Mouse (Mus musculus) gastrocnemius, postnatal 36 days (tissue): ENCODE measurements around the gene Rita1. TPM values are rescaled to one million over a fixed set of nuclear protein-coding genes. Genes with fewer than 3 reads are reported as not detected.

Experiments
- DNase-seq, 2 experiments: peaks; one replicate each; pipeline ENCODE4 v3.0.0; 2022
- intact Hi-C: fragments of 180-260 bp; cut with DNase I; formaldehyde crosslinking; loops from one replicate; pipeline ENCODE4 v1.15.1; 2025
- total RNA-seq, 2 experiments: library from RNA; stranded (reverse); gene quantifications; 2 replicates each; pipeline ENCODE4 v1.2.3; 2021

Gene Rita1
- total RNA-seq, 2 experiments from 2014 or later = 5.6 to 6.8 TPM

DNA sequence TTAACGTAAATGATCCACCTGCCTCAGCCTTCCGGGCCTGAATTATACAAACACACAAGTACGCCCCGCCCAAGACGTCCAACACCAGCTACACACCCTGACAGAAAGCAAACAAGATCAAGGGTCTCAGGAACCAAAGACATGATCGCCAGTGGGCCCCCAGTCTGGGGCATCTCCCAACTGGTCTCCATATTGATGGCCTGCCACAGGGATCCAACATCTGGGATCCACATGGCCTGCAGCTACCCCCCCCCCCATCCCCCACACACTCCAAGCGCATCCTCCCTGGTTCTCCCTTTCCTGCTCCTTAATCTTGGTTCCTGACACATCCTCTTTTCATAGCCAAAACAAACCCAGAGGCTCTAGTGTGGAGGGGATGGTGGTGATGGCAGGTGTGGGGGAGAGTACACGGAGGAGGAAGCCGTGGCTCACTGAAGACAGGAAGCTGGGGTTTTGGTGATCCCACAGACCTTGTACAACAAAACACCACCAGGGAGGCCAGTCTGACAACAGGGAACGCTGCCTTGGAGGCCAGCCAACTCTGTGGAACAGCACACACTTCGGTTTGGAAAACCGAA lies 33.8 kb downstream of the Rita1 start:
- intact Hi-C loops = no loop called here
- DNase-seq = no peak

- no peak for DNase-seq
- intact Hi-C loops = no loop called here
These were observed 34.4 kb downstream of the Rita1 start for GRCm38 (mm10) chr5:120577935-120578441.

DNA sequence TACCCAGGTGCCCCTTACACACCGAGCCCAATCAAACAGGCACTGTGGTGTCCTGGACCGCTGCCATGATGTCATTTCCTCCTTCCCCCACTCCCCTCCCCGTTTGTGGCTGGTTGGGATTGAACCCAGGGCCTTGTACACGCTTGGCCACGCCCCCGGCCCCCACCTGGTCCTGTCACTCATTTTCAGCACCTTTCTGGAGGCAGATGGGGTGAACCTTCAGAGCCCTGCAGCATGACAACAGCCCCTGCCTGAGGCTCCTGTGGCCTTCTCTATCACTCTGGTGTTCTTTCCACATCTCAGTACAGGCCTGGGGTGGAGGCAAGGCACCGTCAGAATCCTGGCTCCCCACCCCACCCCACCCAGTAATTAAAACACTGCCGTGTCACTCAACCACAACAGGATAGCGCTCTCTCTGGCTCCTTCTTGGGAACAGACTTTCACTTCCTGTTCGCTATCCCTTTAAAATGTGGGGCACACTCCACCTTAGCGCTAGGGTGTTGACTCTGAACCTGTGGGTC lies 35.5 kb downstream of the Rita1 start:
- no peak for DNase-seq
- intact Hi-C loops = no loop called here

- intact Hi-C loops = no loop called here
- no peak for DNase-seq
These were observed 37.8 kb downstream of the Rita1 start for GRCm38 (mm10) chr5:120574469-120575063.

- DNase-seq = no peak
- intact Hi-C loops = no loop called here
These were observed 41.2 kb downstream of the Rita1 start for GRCm38 (mm10) chr5:120571056-120571740.

DNA sequence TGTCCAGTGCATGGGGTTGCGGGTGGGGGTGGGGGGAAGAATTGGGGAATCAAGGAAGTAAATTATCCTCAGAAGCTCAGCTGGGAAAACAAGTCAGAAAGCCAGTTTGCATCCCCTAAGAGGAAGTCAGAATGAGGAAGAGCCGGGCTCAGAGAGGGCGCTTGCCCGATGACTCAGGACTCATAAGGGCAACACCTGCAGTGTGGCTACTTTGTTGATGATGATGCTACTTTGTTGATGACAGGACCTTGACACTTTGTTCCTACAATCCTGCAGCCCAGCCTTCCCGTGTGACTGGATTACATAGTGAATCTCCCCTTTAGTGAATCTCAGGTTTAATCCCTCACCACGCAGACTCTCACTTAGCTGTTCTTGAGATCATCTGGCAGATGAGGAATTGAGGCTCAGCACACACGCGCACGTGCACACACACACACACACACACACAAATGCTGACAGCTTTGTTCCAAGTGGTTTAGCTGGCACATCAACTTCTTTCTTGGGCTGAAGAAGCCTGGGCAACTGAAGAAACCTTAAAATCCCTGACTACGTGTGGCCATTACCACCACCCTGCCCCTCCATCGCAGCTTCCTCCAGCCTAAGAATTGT lies 42.0 kb downstream of the Rita1 start:
- intact Hi-C loops = no loop called here
- DNase-seq = no peak

DNA sequence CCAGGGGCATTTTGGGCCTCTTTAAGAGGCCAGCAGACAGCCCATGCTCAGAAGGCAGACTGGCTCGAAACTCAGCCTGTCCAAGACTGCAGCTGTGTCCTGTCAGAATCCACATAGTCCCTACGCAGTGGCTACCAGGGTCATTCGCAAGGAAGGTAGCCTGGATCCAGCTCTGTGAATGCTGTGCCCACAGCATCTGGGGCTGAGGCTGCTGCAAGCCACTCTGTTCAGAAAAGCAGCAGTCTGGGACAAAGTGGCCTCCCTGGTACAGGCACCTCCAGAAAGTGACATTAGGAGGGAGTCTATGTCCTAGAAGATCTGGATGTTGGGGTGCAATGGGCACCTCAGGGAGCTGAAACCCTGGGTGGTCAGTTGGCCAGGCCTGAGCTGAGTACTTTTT lies 42.6 kb downstream of the Rita1 start:
- intact Hi-C loops = no loop called here
- no peak for DNase-seq

DNA sequence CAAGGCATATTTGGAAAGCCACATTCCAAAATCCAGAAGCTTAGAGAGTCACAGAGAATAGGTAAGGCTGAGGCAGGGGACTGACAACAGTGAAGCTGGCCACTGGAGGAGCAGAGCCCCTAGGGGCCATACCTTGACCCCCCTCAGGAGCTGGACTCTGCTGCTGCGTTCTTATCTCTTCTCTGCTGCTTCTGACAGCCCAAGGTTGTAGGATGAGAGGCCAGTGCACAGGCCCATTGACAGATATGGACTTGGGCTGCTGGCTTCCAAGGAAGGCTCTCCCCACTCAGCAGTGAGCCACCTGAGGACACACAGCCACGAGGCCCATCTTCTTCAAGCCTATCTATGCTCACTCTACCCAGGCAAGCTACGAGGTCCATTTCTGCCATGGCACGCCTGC lies 43.4 kb downstream of the Rita1 start:
- intact Hi-C loops = no loop called here
- DNase-seq = no peak

DNA sequence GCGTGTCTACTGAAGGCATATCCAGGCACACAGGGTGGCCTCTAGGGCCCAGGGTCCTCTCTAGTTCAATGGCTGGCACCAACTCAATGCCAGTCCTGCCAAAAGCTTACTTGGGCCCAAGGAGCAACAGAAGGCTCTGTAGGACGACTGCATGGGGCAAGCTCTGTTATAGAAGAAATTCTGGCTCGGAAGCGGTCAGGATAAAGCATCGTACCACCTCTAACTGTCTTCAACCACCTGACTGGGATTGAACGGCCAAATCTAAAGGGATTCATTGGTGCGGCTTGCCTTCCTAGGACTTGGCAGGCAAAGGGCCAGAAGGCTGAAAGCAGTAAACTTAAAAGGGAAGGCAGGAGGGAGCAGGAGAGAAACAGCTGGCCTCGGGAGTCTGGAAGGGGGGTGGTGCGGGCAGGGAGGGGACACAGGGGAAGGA lies 44.0 kb downstream of the Rita1 start:
- no peak for DNase-seq
- intact Hi-C loops = no loop called here

GRCm38 (mm10) chr5:120567761-120568211 lies 44.6 kb downstream of the Rita1 start:
- intact Hi-C loops = no loop called here
- no peak for DNase-seq

- DNase-seq = peak; percentile 66 to 76
- intact Hi-C loops = no loop called here
These were observed 45.1 kb downstream of the Rita1 start for GRCm38 (mm10) chr5:120567253-120567701.

GRCm38 (mm10) chr5:120566681-120567252 lies 45.6 kb downstream of the Rita1 start:
- intact Hi-C loops = no loop called here

DNA sequence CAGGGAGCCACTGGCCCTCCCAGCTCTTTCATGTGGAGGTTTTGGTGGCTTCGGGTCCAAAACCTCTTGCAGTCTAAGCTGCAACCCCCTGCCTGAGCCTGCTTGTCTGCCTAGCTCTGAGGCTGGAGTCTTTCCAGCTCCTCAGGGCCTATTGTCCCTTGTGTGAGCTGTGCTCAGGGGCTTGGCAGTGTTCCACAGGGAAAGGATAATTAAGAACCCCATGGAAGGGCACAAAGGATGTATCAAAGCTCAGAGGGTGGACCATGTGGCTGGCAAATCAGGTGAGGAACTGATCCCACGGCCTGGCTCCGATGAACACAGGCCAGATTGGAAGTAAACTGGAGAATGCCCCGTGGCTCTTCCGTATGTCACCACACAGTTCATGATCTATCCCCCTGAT lies 46.3 kb downstream of the Rita1 start:
- intact Hi-C loops = no loop called here
- peak in 1 of 2 experiments; percentile 18 for DNase-seq

More at GRCm38 (mm10) chr5:120566681-120567252, 45.6 kb downstream of the Rita1 start:
- DNase-seq = peak in 1 of 2 experiments; percentile 35

- peak in 1 of 2 experiments; percentile 14 for DNase-seq
- intact Hi-C loops = no loop called here
These were observed 47.1 kb downstream of the Rita1 start for GRCm38 (mm10) chr5:120565171-120565905.

DNA sequence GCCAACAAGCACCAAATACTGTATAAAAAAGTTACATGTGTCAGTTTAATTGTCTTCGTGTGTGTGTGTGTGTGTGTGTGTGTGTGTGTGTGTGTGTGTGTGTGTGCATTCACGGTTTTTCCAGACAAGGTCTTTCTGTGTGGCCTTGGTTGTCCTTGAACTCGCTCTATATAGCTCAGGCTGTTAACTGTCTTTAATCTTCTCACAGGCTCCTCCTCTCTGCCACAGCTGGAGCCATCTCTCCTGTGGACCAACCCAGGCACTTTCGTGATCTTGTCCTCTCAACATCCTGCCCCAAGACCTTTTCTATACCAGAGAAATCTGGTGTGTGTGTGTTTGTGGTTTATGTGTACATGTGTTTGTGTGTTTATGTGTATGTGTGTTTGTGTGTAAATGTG lies 48.5 kb downstream of the Rita1 start:
- intact Hi-C loops = no loop called here
- no peak for DNase-seq

DNA sequence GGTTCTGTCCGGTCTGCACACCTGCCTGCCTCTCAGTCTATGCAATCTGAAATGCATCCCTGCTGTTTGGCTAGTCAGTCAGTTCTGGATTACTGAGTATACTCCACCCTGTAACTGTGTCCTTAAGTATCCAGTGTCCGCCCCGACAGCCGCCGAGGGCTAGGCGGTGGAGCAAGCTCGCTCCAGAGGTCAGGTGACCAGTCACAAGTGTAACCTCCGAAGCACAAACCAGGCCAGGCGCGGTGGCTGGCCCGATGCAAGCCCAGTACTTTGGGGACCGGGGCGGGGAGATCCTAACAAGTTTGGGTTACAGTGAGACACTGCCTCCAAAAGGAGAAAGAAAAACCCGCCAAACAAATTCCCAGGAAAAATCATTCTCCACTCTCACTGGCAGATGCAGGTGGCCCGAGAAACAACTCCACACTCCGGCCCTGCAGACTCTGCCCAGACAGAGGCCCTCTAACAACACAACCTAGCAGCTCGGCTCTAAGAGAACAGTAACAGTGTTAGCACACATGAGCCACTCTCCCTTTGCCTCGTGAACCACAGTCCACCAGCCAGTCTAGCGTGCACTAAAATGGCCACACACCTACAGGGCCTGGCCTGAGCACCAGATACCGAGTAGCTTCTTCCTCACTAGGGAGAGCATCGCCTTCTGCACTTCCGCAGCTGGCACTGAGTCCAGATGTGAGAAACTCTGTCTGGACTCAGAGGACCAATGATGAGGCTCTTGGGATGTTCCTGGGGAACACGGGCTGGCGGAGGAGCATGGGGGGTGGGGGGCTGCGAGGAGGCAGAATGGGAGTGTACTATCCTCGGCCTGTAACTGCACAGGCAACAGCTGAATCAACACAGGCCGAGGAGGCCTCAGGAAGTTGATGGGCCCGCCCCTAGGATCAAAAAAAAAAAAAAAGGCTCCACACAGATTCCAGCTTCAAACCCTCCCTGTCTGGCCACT lies 49.2 kb downstream of the Rita1 start:
- intact Hi-C loops = no loop called here
- peak; percentile 77 to 80 for DNase-seq

DNA sequence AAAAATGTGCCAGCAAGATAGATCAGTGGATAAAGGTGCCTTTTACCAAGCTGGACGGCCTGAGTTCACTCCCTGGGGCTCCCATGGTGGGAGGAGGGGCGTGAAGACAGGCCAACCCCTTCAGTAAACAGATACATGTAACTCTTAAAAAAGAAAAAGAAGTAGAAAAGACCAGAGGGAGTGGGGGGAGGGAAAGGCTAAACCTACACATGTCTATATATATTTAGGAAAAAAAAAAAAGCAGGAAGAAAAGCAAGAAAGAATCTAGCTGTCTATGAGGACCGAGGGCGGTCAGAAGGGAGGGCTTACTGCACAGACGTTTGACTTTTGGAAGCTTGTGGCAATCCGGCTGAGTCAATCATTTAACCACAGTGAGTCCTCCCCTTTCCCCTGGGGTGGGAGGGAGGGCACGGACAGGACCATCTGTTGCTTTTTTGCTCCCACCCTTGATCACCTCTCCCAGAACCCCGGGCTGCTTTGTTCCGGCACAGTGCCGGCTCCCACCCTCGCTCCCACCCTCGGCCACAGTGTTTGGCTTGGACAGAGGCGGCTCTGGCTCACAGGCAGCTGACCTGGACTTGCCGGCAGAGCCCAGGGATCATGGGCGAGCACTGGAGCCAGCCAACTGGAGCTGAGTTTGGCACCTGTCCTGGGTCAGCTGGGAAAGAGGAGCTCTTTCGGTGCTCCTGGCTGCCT lies 51.6 kb downstream of the Rita1 start:
- DNase-seq = peak; percentile 81 to 83
- intact Hi-C loops = no loop called here

DNA sequence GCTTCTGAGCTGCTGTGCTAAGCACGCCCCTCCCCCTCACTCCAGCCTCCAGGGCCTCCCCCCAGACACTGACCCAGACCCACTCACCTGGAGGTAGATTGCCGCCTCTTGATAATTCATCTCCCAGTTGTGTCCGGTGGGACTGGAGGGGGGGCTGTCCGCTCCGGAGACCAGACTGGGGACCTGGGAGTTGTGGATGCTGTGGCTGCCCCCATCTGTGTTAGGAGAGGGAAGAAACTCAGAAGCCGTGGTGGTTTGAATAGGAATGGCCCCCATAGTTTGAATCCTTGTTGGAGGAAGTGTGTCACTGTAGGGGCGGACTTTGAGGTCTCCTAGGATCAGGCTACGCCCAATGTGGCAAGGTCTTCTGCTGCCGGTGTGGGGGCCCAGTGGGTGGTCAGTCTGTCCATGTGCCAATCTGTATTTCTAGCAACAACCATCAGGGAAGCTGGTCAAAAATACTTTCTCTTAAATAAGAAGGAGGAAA lies 52.2 kb downstream of the Rita1 start:
- intact Hi-C loops = no loop called here
- no peak for DNase-seq
